Mouse (Mus musculus): ENCODE measurements around the gene Ell.
A peak's percentile ranks its signal among the peaks of the same experiment; 100 is the strongest.

GRCm38 (mm10) chr8:70611849-70612248 is 72.6 kb downstream of the Ell start:
- no peak for TF ChIP-seq POLR2A (IDR thresholded peaks at IDR 0.05; ENCODE audit: insufficient read depth, low read length)
- peak; percentile 98 for TF ChIP-seq CTCF (IDR thresholded peaks at IDR 0.05; ENCODE audit: low read depth, low read length)
- TF ChIP-seq EP300 (IDR thresholded peaks at IDR 0.05; ENCODE audit: insufficient read depth, low read depth, low read length) = 0 out of 2 replicates have a peak, but pooled peaks have one; percentile 46
